Mouse (Mus musculus): Measurements from ENCODE around the gene Ermap. TPM values are rescaled to one million over a fixed set of nuclear protein-coding genes. Genes with fewer than 3 reads are reported as not detected.

Ermap gene
- polyA plus RNA-seq, 1 experiment: 0.96 TPM

DNA sequence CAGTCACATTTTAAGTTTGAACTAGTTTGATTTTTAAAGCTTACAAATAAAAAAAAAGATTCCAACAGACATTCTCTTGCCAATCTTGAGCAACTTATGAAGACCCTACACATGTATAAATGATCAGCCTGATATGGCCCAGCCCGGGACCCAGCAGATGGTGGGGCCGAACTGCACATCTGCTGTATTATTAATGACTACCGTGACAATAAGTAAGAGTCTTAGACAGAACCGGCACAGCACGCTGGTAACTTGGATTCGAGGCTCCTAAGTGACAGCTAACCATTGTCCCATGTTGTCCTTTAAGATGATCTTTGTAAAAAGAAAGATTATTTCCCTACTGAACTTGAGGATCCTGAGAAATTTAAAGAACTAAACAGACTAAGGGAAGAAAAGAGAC lies 419 bp downstream of the Ermap start:
- no peaks in the 10 kb centered on the region for H3K27me3 ChIP-seq (ENCODE audit: control insufficient read depth, insufficient read depth, low read length)

GRCm38 (mm10) chr4:119188060-119188785 lies 1.6 kb downstream of the Ermap start:
- Histone ChIP-seq H3K4me1 (replicated peaks; ENCODE audit: control insufficient read depth, insufficient read depth, low read length) (no peaks in the 10 kb centered on the region; the same call in 1 of the 2 replicates), H3K36me3 (ENCODE audit: control insufficient read depth, insufficient read depth, low read length) (no peaks in the 10 kb centered on the region), H3K4me3 (ENCODE audit: control insufficient read depth, insufficient read depth, low read length) (no peak overlapping the region), H3K27me3 (ENCODE audit: control insufficient read depth, insufficient read depth, low read length) (no peaks in the 10 kb centered on the region), H3K27ac (ENCODE audit: control insufficient read depth, insufficient read depth, low read length) (no peak overlapping the region)
- 34% methylated on average over 11 of the region's 11 CpGs for WGBS
- TF ChIP-seq POLR2A (IDR thresholded peaks at IDR 0.05; ENCODE audit: control insufficient read depth, extremely low read depth, insufficient read depth, low read length, poor library complexity): no peak
- no peak for TF ChIP-seq CTCF (IDR thresholded peaks at IDR 0.05; ENCODE audit: borderline replicate concordance, control insufficient read depth, extremely low read depth, insufficient read depth, low read length, poor library complexity)
- no peak for DNase-seq

More for the DNA sequence above, 419 bp downstream of the Ermap start:
- Histone ChIP-seq H3K36me3 (ENCODE audit: control insufficient read depth, insufficient read depth, low read length) (no peaks in the 10 kb centered on the region), H3K4me3 (ENCODE audit: control insufficient read depth, insufficient read depth, low read length) (no peak overlapping the region), H3K27ac (ENCODE audit: control insufficient read depth, insufficient read depth, low read length) (no peak overlapping the region), H3K4me1 (replicated peaks; ENCODE audit: control insufficient read depth, insufficient read depth, low read length) (no peaks in the 10 kb centered on the region)
- TF ChIP-seq POLR2A (IDR thresholded peaks at IDR 0.05; ENCODE audit: control insufficient read depth, extremely low read depth, insufficient read depth, low read length, poor library complexity) (no peak), CTCF (IDR thresholded peaks at IDR 0.05; ENCODE audit: borderline replicate concordance, control insufficient read depth, extremely low read depth, insufficient read depth, low read length, poor library complexity) (no peak)
- WGBS: 95% methylated on average over 6 of the region's 6 CpGs
- DNase-seq: no peak

- H3K36me3 ChIP-seq (ENCODE audit: control insufficient read depth, insufficient read depth, low read length): no peaks in the 10 kb centered on the region
- H3K27me3 ChIP-seq (ENCODE audit: control insufficient read depth, insufficient read depth, low read length): no peaks in the 10 kb centered on the region
- H3K4me3 ChIP-seq (ENCODE audit: control insufficient read depth, insufficient read depth, low read length): no peak overlapping the region
- H3K27ac ChIP-seq (ENCODE audit: control insufficient read depth, insufficient read depth, low read length): no peak overlapping the region
- DNase-seq: no peak
- TF ChIP-seq POLR2A (IDR thresholded peaks at IDR 0.05; ENCODE audit: control insufficient read depth, extremely low read depth, insufficient read depth, low read length, poor library complexity) (no peak), CTCF (IDR thresholded peaks at IDR 0.05; ENCODE audit: borderline replicate concordance, control insufficient read depth, extremely low read depth, insufficient read depth, low read length, poor library complexity) (no peak)
- H3K4me1 ChIP-seq (replicated peaks; ENCODE audit: control insufficient read depth, insufficient read depth, low read length): no peaks in the 10 kb centered on the region; the same call in 1 of the 2 replicates
- WGBS: 86% methylated on average over 4 of the region's 4 CpGs
Observed at GRCm38 (mm10) chr4:119185771-119186170, 4.0 kb downstream of the Ermap start.

DNA sequence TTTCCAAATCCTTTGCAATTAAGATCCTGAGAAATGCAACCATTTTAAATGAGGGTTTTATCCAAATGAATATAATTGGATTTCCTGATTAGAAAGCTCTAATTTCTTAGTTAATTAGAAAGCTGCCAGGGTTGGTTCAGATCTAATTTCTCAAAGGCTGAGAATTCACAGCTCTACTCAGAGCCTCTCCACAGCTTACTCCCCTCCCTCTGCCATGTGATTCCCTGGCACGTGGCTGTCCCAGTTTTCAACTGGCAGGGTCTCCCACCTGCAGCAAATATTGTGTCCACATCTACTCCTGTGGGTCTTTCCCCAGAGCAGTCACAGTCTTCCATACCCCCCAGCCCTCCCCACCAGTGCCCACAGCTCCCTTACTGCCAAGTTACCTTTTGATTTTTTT lies 6.3 kb downstream of the Ermap start:
- 62% methylated on average over 1 of the region's 1 CpGs for WGBS
- H3K27ac ChIP-seq (ENCODE audit: control insufficient read depth, insufficient read depth, low read length): no peak overlapping the region
- H3K27me3 ChIP-seq (ENCODE audit: control insufficient read depth, insufficient read depth, low read length): no peaks in the 10 kb centered on the region
- no peaks in the 10 kb centered on the region; the same call in 1 of the 2 replicates for H3K4me1 ChIP-seq (replicated peaks; ENCODE audit: control insufficient read depth, insufficient read depth, low read length)
- no peaks in the 10 kb centered on the region for H3K36me3 ChIP-seq (ENCODE audit: control insufficient read depth, insufficient read depth, low read length)
- no peak overlapping the region for H3K4me3 ChIP-seq (ENCODE audit: control insufficient read depth, insufficient read depth, low read length)
- DNase-seq: no peak
- TF ChIP-seq CTCF (IDR thresholded peaks at IDR 0.05; ENCODE audit: borderline replicate concordance, control insufficient read depth, extremely low read depth, insufficient read depth, low read length, poor library complexity): no peak
- no peak for TF ChIP-seq POLR2A (IDR thresholded peaks at IDR 0.05; ENCODE audit: control insufficient read depth, extremely low read depth, insufficient read depth, low read length, poor library complexity)

DNA sequence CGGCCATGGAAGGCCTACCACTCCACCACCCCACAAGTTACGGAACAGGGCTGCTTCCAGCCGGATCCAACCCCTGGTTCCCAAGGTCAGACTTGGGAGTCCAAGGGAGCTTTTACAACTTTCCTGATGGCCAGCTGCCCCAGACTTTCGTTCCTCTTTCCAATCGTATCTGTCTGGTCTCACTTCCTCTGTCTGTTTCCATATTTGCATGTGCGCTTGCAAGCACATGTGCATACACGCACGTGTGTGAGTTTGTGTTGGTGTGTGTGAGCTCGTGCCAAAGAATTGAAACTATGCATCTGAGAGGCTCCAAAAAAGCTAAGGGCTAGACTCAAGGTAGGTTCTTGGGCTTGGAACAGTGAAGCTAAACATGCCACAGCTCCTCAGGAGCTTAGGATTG lies 8.4 kb downstream of the Ermap start:
- H3K4me1 ChIP-seq (replicated peaks; ENCODE audit: control insufficient read depth, insufficient read depth, low read length): no peaks in the 10 kb centered on the region; the same call in 1 of the 2 replicates
- TF ChIP-seq POLR2A (IDR thresholded peaks at IDR 0.05; ENCODE audit: control insufficient read depth, extremely low read depth, insufficient read depth, low read length, poor library complexity): no peak
- TF ChIP-seq CTCF (IDR thresholded peaks at IDR 0.05; ENCODE audit: borderline replicate concordance, control insufficient read depth, extremely low read depth, insufficient read depth, low read length, poor library complexity): no peak
- H3K27me3 ChIP-seq (ENCODE audit: control insufficient read depth, insufficient read depth, low read length): no peaks in the 10 kb centered on the region
- 48% methylated on average over 9 of the region's 9 CpGs for WGBS
- no peak overlapping the region for H3K4me3 ChIP-seq (ENCODE audit: control insufficient read depth, insufficient read depth, low read length)
- H3K36me3 ChIP-seq (ENCODE audit: control insufficient read depth, insufficient read depth, low read length): no peaks in the 10 kb centered on the region
- H3K27ac ChIP-seq (ENCODE audit: control insufficient read depth, insufficient read depth, low read length): no peak overlapping the region
- DNase-seq: no peak

- H3K4me1 ChIP-seq (replicated peaks; ENCODE audit: control insufficient read depth, insufficient read depth, low read length): no peaks in the 10 kb centered on the region; the same call in 1 of the 2 replicates
- no peak overlapping the region for H3K27ac ChIP-seq (ENCODE audit: control insufficient read depth, insufficient read depth, low read length)
- H3K36me3 ChIP-seq (ENCODE audit: control insufficient read depth, insufficient read depth, low read length): no peaks in the 10 kb centered on the region
- 82% methylated on average over 4 of the region's 4 CpGs for WGBS
- H3K27me3 ChIP-seq (ENCODE audit: control insufficient read depth, insufficient read depth, low read length): no peaks in the 10 kb centered on the region
- no peak overlapping the region for H3K4me3 ChIP-seq (ENCODE audit: control insufficient read depth, insufficient read depth, low read length)
- no peak for DNase-seq
- TF ChIP-seq CTCF (IDR thresholded peaks at IDR 0.05; ENCODE audit: borderline replicate concordance, control insufficient read depth, extremely low read depth, insufficient read depth, low read length, poor library complexity) (no peak), POLR2A (IDR thresholded peaks at IDR 0.05; ENCODE audit: control insufficient read depth, extremely low read depth, insufficient read depth, low read length, poor library complexity) (no peak)
Observed at GRCm38 (mm10) chr4:119180133-119180707, 9.6 kb downstream of the Ermap start.

All from thymus, adult 2 months (tissue).